Mouse (Mus musculus) cortical plate, adult 2 months (tissue): ENCODE results near the gene Trim23. TPM values are rescaled to one million over a fixed set of nuclear protein-coding genes. Genes with fewer than 3 reads are reported as not detected.
"Not testable (repeated sequence)": the region's sequence is repeated elsewhere in the genome, so short reads cannot be mapped to it uniquely, and the experiment has no call there.

ENCODE experiments used
- H3K27ac ChIP-seq: fragments of 200-500 bp; 2 replicates; pipeline ENCODE4 v1.5.1; 2012; ENCODE audit warnings: low read length, control low read depth, inconsistent platforms; ENCODE audit not compliant: insufficient read depth
- H3K4me1 ChIP-seq: fragments of 200-500 bp; 2 replicates; pipeline ENCODE4 v1.6.1; 2011; ENCODE audit warnings: low read length; ENCODE audit not compliant: control insufficient read depth, insufficient read depth
- H3K4me3 ChIP-seq: fragments of 200-500 bp; 2 replicates; pipeline ENCODE4 v1.5.1; 2011; ENCODE audit warnings: mild to moderate bottlenecking, low read length, control low read depth; ENCODE audit not compliant: insufficient read depth
- CTCF ChIP-seq: fragments of 200-500 bp; IDR thresholded peaks from 2 replicates; pipeline ENCODE4 v1.5.1; 2011; ENCODE audit warnings: mild to moderate bottlenecking, control low read depth, low read length; ENCODE audit not compliant: insufficient read depth; ENCODE audit errors: extremely low read depth
- POLR2A ChIP-seq: fragments of 200-500 bp; IDR thresholded peaks from 2 replicates; pipeline ENCODE4 v1.6.1; 2011; ENCODE audit warnings: mild to moderate bottlenecking, low read length, control low read depth; ENCODE audit not compliant: insufficient read depth; ENCODE audit errors: extremely low read depth
- polyA plus RNA-seq: library from polyadenylated mRNA; depleted of rRNA; stranded (reverse); fragments of >200 nt; gene quantifications from 2 replicates; pipeline ENCODE4 v1.2.3, GENCODE M21; 2012

Trim23 gene
- polyA plus RNA-seq, 1 experiment = 33.5 TPM

DNA sequence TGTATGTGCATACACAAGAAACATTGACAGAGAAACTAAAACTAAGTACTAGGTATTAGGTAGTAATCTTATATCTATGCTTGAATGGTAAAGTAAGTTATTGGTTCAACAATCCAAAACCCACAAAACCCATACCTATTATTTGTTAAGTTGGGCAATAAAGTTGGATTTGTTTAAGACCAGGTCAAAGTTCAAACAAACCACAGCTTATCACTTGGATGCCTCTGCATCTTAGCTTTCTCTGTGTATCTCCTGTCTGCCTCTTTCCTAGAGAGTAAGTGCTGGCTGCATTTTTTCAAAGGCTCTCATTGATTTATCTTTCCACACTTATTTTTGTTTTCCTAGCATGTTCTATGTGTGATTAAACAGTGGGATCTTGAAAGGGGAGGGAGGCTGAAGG, 6.1 kb upstream of the Trim23 start:
- TF ChIP-seq CTCF (no peak), POLR2A (no peak)
- Histone ChIP-seq H3K4me1 (no peaks in the 10 kb centered on the region; the same call in 1 of the 2 replicates), H3K4me3 (no peak overlapping the region), H3K27ac (no peak overlapping the region)

DNA sequence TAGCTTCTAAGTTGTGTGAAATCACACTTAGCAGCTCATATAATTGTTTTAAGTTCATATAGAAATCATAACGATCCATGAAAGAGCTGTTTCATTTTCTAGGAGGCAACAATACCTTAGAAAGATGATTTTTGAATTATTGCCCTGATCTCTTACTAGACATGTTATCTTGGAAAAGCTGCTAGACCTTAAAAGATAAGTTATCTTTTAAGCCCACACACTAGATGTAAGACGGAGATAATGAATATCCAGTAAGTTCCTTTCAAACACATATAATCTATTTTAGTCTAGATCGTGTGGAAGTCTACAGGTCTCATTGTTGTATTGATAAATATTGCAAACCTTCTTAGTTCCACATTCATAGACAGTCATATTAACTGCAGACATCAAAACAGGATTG, 1.7 kb upstream of the Trim23 start:
- peak overlapping the region; percentile 74; the same call in 1 of the 2 replicates for H3K4me3 ChIP-seq
- H3K27ac ChIP-seq = no peak overlapping the region
- TF ChIP-seq POLR2A (no peak), CTCF (no peak)
- no peaks in the 10 kb centered on the region; the same call in 1 of the 2 replicates for H3K4me1 ChIP-seq

DNA sequence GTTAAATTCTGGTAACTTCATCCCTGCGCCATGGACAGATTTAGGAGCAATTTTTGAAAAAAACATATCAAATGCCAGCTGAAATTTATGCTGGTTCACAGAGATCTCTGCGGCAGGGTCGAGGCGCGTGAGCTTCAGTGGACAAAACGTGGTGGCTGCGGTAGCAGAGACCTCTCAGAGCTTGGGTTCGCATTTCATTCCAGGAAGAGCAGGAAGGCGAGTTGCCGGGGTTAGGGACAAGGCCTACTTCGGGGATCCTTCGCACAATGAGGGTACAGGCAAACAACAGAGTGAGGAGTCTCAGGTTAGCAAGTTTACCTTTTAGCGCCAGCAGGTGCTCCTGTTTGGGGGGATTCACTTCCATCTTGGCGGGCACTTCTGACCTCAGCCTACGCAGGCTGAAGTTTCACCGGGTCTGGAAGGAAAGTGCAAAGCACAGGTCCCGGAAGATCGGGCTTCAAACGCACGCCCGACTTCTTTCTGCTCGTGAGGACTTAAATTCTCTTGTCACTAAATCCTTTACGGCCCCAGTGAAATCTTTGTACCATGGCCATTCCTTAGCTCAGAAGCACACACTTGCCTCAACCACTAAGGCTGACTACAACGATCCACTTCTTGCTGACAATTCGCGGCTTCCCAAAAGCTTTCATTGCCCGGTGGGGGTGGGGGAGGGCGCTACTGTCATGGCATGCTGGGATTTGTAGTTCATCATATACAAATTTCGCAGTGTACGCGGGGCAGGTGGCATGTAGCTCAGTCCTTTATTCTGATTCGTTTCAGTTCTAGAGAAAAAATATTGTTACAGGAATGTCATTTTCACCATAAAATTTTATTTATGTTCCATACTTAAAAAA, 574 bp upstream of the Trim23 start, which contains the start of gene Trappc13:
Gene Trappc13 (minus strand): TSS at position 674 of the 854 bp plus-strand sequence.
- H3K4me3 ChIP-seq = peak within 1 kb of the TSS; percentile 74
- H3K27ac ChIP-seq = peak within 1 kb of the TSS; percentile 38; the same call in 1 of the 2 replicates
- no peaks in the 10 kb centered on the region; the same call in 1 of the 2 replicates for H3K4me1 ChIP-seq
- no peak for TF ChIP-seq CTCF
- peak; percentile 85 for TF ChIP-seq POLR2A

DNA sequence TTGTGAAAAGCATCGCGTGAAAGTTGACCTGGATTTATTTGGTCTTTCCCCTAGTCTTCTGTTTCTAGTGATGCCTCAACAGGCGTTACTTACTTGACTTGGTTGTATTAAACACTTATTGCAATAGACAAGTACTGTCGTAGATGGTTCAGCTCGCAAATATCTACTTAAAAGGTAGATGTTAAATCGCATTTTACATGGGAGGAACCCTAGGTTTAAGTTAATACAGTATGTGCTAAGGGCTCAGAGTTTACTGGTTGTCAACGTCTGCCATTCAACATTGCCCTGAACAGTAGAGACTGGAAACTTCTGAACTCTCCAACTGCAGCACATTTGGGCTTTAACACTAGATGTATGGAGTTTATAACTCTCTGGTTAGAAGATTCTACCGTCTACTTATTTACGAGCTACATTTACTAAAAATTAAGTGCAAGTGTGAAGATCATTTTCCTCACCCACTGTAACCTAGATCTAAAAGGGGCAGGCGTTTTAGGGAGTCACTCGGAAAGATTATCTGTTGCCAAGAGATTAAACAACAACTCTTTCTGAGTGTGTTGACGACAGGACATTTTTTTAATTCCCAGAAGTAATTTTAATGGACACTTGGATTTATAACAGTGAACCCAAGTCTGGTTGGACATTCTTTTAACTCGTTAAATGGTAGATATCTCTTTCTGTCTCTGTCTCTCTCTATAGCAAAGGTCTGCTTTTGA, 735 bp downstream of the Trim23 start:
- H3K4me3 ChIP-seq = peak overlapping the region; percentile 74
- H3K4me1 ChIP-seq = no peaks in the 10 kb centered on the region; the same call in 1 of the 2 replicates
- no peak for TF ChIP-seq POLR2A
- TF ChIP-seq CTCF = no peak
- H3K27ac ChIP-seq = peak overlapping the region; percentile 38; the same call in 1 of the 2 replicates

DNA sequence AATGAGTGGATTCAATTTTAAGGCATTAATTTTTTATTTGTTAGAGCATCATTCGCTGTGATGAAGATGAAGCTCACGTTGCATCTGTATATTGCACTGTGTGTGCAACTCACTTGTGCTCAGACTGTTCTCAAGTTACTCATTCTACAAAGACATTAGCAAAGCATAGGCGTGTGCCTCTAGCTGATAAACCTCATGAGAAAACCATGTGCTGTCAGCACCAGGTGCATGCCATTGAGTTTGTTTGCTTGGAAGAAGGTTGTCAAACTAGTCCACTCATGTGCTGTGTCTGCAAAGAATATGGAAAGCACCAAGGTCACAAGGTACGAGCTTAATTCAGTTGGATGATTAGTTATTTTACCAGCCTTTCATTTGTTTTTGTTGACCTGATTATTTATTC, 8.8 kb downstream of the Trim23 start:
- TF ChIP-seq POLR2A = no peak
- TF ChIP-seq CTCF = no peak

DNA sequence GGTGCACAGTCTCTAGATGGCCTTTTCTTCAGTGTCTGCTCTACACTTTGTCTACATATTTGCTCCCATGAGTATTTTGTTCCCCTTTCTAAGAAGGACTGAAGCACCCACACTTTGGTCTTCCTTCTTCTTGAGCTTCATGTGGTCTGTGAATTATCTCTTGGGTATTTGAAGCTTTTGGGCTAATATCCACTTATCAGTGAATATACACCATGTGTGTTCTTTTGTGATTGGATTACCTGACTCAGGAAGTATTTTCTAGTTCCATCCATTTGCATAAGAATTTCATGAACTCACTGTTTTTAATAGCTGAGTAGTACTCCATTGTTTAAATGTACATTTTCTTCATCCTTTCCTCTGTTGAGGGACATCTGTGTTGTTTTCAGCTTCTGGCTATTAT, 17.3 kb downstream of the Trim23 start:
- H3K27ac ChIP-seq = not testable (repeated sequence)

More for the DNA sequence above, 8.8 kb downstream of the Trim23 start:
- H3K4me1 ChIP-seq = no peaks in the 10 kb centered on the region
- no peak overlapping the region for H3K4me3 ChIP-seq
- no peak overlapping the region for H3K27ac ChIP-seq

DNA sequence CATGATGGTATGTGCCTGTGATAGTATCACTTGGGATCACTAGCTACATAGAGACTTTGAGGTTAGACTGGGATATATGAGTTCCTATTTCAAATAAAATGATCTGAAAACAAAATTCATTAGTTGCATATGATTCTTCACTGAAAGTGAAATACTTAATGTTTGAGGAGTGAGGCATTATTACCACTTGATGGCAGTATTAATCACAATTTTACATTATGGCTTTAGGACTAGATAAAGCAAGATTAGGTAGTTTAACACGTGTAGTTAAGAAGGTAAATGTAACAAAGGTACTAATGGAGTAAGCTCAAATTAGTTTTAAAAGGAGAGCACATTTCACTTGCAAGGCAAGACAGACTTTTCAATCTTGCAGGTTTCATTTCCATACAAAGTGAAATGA, 25.7 kb downstream of the Trim23 start:
- Histone ChIP-seq H3K4me3 (no peak overlapping the region), H3K27ac (no peak overlapping the region), H3K4me1 (no peaks in the 10 kb centered on the region)
- TF ChIP-seq CTCF (no peak), POLR2A (no peak)

More for the DNA sequence above, 17.3 kb downstream of the Trim23 start:
- not testable (repeated sequence) for H3K4me1 ChIP-seq, H3K4me3 ChIP-seq

DNA sequence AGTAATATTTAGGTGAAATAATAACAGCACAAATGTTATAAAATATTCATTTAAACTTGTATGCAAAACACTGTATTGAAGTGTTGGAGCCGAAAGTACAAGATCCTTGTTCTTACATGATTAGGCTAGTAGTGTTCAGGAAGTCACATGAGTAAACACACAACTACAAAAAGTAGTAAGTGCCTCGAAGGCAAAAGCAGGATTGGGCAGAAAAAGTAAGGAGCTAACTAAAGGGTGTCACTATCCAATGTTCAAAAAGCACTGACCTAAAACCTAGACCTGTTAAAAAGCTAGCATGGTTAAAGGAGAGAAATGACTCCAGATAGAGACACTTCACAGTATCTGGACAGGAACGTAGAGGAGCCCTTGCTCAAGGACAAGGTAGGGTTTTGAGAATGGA, 48.9 kb downstream of the Trim23 start:
- Histone ChIP-seq H3K4me3 (peak overlapping the region; percentile 51; the same call in 1 of the 2 replicates), H3K27ac (no peak overlapping the region), H3K4me1 (peaks cover 2% of the 10 kb centered on the region; the same call in 1 of the 2 replicates)
- no peak for TF ChIP-seq CTCF
- no peak for TF ChIP-seq POLR2A

DNA sequence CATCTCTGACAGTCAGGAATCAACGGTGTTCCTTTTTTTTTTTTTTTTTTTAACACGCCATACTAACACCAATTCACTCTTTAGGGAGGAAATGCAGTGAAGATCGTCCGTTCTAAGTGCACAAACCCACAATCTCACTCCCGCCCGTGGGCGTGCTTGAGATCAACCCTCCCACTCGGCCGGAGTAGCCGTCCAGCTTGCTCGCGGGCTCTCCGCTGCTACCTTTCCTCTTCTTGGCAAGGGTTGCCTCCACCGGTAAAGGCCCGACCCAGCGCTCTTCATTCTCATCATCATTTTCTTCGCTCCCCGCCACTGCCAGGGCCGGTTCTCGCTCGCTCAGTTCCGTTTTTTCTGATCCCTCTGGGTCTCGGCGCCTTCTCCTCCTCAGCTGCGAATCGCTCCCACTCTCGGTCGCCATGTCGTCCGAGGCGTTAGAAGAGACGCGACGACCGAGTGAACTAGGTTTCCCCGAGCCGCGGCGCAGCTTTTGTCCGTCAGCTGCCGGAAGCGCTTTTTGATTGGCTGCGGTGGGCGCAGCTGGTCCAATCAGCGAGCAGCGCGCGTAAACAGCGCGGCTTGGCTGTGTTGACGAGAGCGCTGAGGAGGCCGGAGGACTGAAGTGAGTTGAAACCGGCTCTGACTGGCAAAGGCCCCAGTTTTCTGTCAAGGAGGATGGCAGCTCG, 49.9 kb downstream of the Trim23 start, which contains the start of the genes Cenpk and Ppwd1:
Gene Cenpk (plus strand): TSS at position 228 of the 683 bp plus-strand sequence.
Gene Ppwd1 (minus strand): TSS at position 460 of the 683 bp plus-strand sequence.
- H3K4me1 ChIP-seq = peaks cover 2% of the 10 kb centered on the region; the same call in 1 of the 2 replicates
- peak within 1 kb of the TSS; percentile 39; the same call in 1 of the 2 replicates for H3K27ac ChIP-seq
- H3K4me3 ChIP-seq = peak within 1 kb of the TSS; percentile 51
- peak; percentile 89 for TF ChIP-seq POLR2A
- no peak for TF ChIP-seq CTCF
